Mouse (Mus musculus): Measurements from ENCODE around the gene C2cd4c.

C2cd4c gene

DNA sequence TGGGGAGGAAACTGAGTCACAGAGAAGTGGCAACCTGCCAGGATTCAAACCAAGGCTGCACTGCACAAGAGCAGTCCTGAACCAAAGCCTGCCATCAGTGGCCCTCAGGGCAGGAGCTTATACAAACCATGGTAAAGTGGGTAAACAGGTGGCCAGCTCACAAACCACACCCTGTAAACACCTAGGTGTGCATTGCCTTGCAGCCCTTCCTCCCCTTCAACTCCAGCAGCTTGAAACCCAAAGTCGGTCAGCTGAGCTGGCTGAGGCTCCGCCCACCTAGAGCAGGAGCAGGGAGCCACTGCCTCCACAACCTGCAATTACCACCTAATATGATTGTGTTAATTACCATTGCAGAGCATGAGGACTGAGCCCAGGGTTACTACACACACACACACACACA, 5.9 kb downstream of the C2cd4c start:
- TF ChIP-seq CTCF (conservative IDR thresholded peaks at IDR 0.05; ENCODE audit: low read length) (no peak), POU5F1 (IDR thresholded peaks at IDR 0.05; ENCODE audit: borderline replicate concordance, low read length) (no peak), NANOG (IDR thresholded peaks at IDR 0.05; ENCODE audit: borderline replicate concordance, low read length) (no peak)
- Histone ChIP-seq H3K27me3 (ENCODE audit: insufficient read depth, low read length) (peaks cover 40% of the 10 kb centered on the region), H3K9me3 (ENCODE audit: low read length) (no peaks in the 10 kb centered on the region)

DNA sequence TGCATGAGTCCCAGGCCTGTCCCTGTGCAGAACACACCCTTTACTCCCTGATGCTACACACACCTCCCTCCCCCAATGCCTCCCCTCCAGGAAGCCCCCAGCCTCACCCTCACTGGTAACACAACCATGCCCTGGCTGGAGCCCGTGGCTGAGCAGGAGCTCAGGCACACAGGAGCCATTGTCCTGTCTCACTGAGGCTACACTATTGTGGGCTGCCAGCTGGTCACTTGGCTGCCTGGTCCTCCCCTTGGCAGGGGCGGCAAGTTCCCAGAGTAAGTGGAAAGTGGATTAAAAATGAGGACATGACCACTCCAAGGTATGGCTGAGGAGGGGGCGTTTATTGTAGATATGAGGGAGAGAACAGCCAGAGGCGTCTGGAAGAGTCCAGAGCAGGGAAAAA, 7.3 kb downstream of the C2cd4c start:
- Histone ChIP-seq H3K36me3 (ENCODE audit: insufficient read depth, low read length) (no peaks in the 10 kb centered on the region), H3K4me1 (replicated peaks; ENCODE audit: low read depth, low read length) (peaks cover 20% of the 10 kb centered on the region), H3K9me3 (ENCODE audit: low read length) (no peaks in the 10 kb centered on the region), H3K4me3 (replicated peaks; ENCODE audit: low read length) (no peak overlapping the region), H3K27me3 (ENCODE audit: insufficient read depth, low read length) (peaks cover 27% of the 10 kb centered on the region)
- TF ChIP-seq POU5F1 (IDR thresholded peaks at IDR 0.05; ENCODE audit: borderline replicate concordance, low read length) (no peak), NANOG (IDR thresholded peaks at IDR 0.05; ENCODE audit: borderline replicate concordance, low read length) (no peak), CTCF (conservative IDR thresholded peaks at IDR 0.05; ENCODE audit: low read length) (no peak)

More for the DNA sequence above, 5.9 kb downstream of the C2cd4c start:
- Histone ChIP-seq H3K36me3 (ENCODE audit: insufficient read depth, low read length) (no peaks in the 10 kb centered on the region), H3K4me3 (replicated peaks; ENCODE audit: low read length) (no peak overlapping the region), H3K4me1 (replicated peaks; ENCODE audit: low read depth, low read length) (peaks cover 33% of the 10 kb centered on the region)

DNA sequence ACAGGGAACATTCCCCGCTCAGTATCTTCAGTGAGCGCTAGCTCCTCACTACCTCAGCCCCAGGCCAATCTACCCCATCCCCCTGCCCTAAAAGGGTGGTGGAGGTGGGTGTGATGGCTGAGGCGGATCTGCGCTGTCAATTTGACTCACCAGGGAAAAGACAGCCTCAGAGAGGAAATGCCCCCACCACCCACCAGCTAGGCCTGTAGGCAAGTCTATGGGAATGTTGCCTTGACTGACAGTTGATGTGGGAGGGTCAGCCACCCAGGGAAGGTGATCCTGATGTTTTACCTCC, 15.9 kb downstream of the C2cd4c start:
- Histone ChIP-seq H3K4me1 (replicated peaks; ENCODE audit: low read depth, low read length) (peaks cover 5% of the 10 kb centered on the region), H3K36me3 (ENCODE audit: insufficient read depth, low read length) (no peaks in the 10 kb centered on the region), H3K9me3 (ENCODE audit: low read length) (no peaks in the 10 kb centered on the region), H3K4me3 (replicated peaks; ENCODE audit: low read length) (no peak overlapping the region), H3K27me3 (ENCODE audit: insufficient read depth, low read length) (peaks cover 45% of the 10 kb centered on the region)
- TF ChIP-seq NANOG (IDR thresholded peaks at IDR 0.05; ENCODE audit: borderline replicate concordance, low read length), result no peak
- no peak for TF ChIP-seq CTCF (conservative IDR thresholded peaks at IDR 0.05; ENCODE audit: low read length)
- TF ChIP-seq POU5F1 (IDR thresholded peaks at IDR 0.05; ENCODE audit: borderline replicate concordance, low read length), result no peak

DNA sequence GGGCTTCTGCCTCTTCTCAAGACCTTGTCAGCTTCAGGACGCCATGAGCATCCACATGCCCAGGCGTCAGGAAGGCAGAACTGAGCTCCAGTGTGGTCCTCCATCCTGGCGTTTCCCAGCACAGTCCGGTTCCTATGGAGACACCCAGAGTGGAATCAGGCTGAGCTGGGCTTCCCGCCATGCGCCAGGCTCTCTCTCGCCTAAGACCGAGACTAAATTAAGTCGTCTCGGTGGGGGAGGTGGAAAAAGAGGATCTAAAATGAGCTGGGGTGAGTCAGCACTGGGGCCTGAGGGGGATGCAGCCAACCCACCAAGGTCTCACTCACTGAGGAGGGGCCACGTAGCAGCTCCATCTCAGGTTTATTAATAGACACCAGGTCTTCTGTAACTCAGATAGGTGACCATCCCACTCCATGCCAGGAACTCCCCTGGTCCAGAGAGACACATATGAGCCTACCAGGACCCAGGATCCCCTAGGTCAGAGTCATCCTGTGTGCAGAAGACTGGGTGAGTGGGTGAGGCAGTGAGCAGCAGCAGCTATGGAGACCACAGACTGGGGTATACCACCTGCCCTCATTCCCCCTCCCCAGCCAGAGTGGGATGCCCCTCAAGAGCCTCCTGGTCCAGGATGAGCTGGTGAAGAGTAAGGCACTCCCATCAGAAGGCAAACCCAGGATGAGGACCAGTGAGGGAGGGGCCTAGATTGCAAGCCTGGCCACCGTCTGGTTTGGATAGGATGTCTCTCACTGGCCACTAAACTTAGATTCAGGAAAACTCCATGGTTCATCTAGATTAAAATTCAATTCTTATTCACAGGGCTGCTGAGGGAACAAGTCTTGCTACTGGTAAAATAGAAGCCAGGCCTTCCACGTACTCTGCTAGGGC, 16.5 kb downstream of the C2cd4c start:
- H3K4me3 ChIP-seq (replicated peaks; ENCODE audit: low read length), result no peak overlapping the region
- H3K4me1 ChIP-seq (replicated peaks; ENCODE audit: low read depth, low read length), result peaks cover 5% of the 10 kb centered on the region
- no peaks in the 10 kb centered on the region for H3K36me3 ChIP-seq (ENCODE audit: insufficient read depth, low read length)
- TF ChIP-seq CTCF (conservative IDR thresholded peaks at IDR 0.05; ENCODE audit: low read length), result no peak
- TF ChIP-seq NANOG (IDR thresholded peaks at IDR 0.05; ENCODE audit: borderline replicate concordance, low read length), result no peak
- TF ChIP-seq POU5F1 (IDR thresholded peaks at IDR 0.05; ENCODE audit: borderline replicate concordance, low read length), result no peak
- H3K27me3 ChIP-seq (ENCODE audit: insufficient read depth, low read length), result peaks cover 48% of the 10 kb centered on the region
- no peaks in the 10 kb centered on the region for H3K9me3 ChIP-seq (ENCODE audit: low read length)

DNA sequence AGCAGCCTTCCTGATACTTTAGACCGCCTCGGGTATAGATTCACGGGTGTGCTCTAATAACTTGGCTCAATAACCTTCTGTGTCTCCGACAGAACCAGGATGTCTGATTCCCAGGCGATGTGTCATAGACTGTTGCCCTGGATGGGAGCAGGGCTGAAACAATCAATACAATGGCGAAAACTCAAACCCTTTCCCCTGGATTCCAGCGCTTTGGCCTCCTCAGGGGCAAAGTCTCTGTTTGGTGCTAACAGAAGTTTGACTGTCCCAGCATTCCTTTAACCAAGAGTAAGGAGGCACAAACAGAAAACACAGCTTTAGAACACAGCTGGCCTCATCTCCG, 18.3 kb downstream of the C2cd4c start:
- no peak for TF ChIP-seq NANOG (IDR thresholded peaks at IDR 0.05; ENCODE audit: borderline replicate concordance, low read length)
- TF ChIP-seq POU5F1 (IDR thresholded peaks at IDR 0.05; ENCODE audit: borderline replicate concordance, low read length), result no peak
- no peak for TF ChIP-seq CTCF (conservative IDR thresholded peaks at IDR 0.05; ENCODE audit: low read length)
- H3K9me3 ChIP-seq (ENCODE audit: low read length), result no peaks in the 10 kb centered on the region

DNA sequence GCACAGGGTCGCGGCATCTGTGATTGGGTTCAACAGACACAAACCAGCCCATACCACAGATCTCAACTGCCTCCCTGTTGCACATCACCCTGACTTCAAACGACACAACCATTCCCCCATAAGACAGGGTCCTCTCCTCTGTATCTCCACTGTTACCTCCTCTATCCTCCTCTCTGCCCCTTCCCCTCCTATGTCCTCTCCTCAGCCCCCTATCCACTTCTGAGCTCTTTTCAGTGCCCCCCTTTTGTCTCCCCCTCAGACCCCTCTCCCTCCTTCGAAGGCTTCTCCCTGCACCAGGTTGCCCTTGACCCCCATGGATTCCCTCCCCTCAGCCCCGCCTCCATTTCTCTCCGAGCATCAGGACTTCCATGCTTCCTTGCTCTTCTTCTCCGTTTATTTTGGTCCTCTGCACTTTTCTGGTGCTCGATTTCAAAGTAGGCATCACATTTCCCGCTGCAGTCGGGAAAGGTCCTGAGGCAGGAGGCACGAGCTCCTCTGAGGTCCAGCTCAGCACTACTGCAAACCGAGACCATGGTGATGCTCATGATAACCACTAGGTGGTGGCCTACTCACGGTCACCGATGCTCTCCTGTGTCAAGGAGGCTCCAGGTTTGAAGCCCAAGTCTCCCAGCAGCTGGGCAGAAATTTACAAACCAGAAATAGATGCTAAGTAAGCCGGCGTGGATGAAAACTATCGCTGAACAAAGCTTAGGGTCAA, 18.8 kb downstream of the C2cd4c start:
- Histone ChIP-seq H3K4me3 (replicated peaks; ENCODE audit: low read length) (no peak overlapping the region), H3K9me3 (ENCODE audit: low read length) (no peaks in the 10 kb centered on the region), H3K27me3 (ENCODE audit: insufficient read depth, low read length) (peaks cover 48% of the 10 kb centered on the region), H3K4me1 (replicated peaks; ENCODE audit: low read depth, low read length) (peaks cover 5% of the 10 kb centered on the region), H3K36me3 (ENCODE audit: insufficient read depth, low read length) (no peaks in the 10 kb centered on the region)
- TF ChIP-seq NANOG (IDR thresholded peaks at IDR 0.05; ENCODE audit: borderline replicate concordance, low read length) (no peak), CTCF (conservative IDR thresholded peaks at IDR 0.05; ENCODE audit: low read length) (peak; percentile 77), POU5F1 (IDR thresholded peaks at IDR 0.05; ENCODE audit: borderline replicate concordance, low read length) (no peak)

More for the DNA sequence above, 18.3 kb downstream of the C2cd4c start:
- no peaks in the 10 kb centered on the region for H3K36me3 ChIP-seq (ENCODE audit: insufficient read depth, low read length)
- no peak overlapping the region for H3K4me3 ChIP-seq (replicated peaks; ENCODE audit: low read length)
- H3K4me1 ChIP-seq (replicated peaks; ENCODE audit: low read depth, low read length), result peaks cover 5% of the 10 kb centered on the region
- peaks cover 51% of the 10 kb centered on the region for H3K27me3 ChIP-seq (ENCODE audit: insufficient read depth, low read length)

DNA sequence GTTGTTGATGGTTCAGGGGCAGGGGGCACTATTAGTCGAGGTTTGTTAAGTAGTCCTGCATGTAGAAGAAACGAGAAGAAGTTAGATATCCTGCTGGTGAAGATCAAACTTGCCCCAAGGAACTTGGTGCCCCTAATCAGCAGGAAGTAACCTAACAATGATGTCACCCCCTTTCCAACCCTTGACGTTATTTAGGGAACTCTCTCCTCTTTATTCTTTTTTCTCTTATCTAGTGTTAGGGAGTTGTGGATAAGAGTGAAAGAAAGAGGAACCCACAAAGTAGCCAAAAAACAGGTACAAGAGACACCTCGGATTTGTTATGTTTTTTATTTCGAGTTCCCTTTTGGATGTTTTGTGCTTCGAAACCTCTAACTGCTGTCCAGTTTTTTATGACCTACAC, 19.7 kb downstream of the C2cd4c start:
- H3K4me1 ChIP-seq (replicated peaks; ENCODE audit: low read depth, low read length), result peaks cover 5% of the 10 kb centered on the region
- peaks cover 47% of the 10 kb centered on the region for H3K27me3 ChIP-seq (ENCODE audit: insufficient read depth, low read length)
- H3K36me3 ChIP-seq (ENCODE audit: insufficient read depth, low read length), result no peaks in the 10 kb centered on the region
- no peaks in the 10 kb centered on the region for H3K9me3 ChIP-seq (ENCODE audit: low read length)
- no peak overlapping the region for H3K4me3 ChIP-seq (replicated peaks; ENCODE audit: low read length)
- TF ChIP-seq NANOG (IDR thresholded peaks at IDR 0.05; ENCODE audit: borderline replicate concordance, low read length) (no peak), POU5F1 (IDR thresholded peaks at IDR 0.05; ENCODE audit: borderline replicate concordance, low read length) (no peak), CTCF (conservative IDR thresholded peaks at IDR 0.05; ENCODE audit: low read length) (no peak)

DNA sequence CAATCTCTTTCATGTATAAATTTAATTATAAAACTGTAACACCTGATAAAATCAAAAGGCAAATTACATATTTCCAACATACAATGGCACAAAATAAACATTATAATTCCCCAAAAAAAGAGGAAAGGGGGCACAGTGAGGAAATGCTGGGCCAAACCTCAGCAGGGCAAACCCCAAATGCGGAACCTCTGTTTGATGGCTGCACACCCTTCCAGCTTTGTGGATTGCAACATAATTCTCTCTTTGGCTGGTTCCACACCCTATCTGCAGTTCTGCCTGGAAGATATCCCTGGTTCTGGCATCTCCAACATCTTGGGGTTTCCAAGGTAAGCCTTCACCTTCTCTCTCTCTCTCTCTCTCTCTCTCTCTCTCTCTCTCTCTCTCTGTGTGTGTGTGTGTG, 23.1 kb downstream of the C2cd4c start:
- Histone ChIP-seq H3K27me3 (ENCODE audit: insufficient read depth, low read length) (peaks cover 53% of the 10 kb centered on the region), H3K36me3 (ENCODE audit: insufficient read depth, low read length) (no peaks in the 10 kb centered on the region), H3K9me3 (ENCODE audit: low read length) (no peaks in the 10 kb centered on the region), H3K4me3 (replicated peaks; ENCODE audit: low read length) (no peak overlapping the region), H3K4me1 (replicated peaks; ENCODE audit: low read depth, low read length) (peaks cover 11% of the 10 kb centered on the region)
- TF ChIP-seq CTCF (conservative IDR thresholded peaks at IDR 0.05; ENCODE audit: low read length) (no peak), POU5F1 (IDR thresholded peaks at IDR 0.05; ENCODE audit: borderline replicate concordance, low read length) (no peak), NANOG (IDR thresholded peaks at IDR 0.05; ENCODE audit: borderline replicate concordance, low read length) (no peak)

All from E14TG2a.4 (cell line).